Mouse (Mus musculus) heart, adult 9 months (tissue): ENCODE measurements around the gene Gm8660.
"Not testable (repeated sequence)": the region's sequence is repeated elsewhere in the genome, so short reads cannot be mapped to it uniquely, and the experiment has no call there.

Experiments used
- DNase-seq, 2 experiments: peaks; one replicate each; pipeline ENCODE4 v3.0.0; 2022; ENCODE audit warnings: low spot score in 2 of 2

Gene Gm8660

GRCm38 (mm10) chr7:22370939-22371338 lies at the start of gene Gm8660:
Gm8660 (minus strand) TSS chr7:22371039.
- DNase-seq = not testable (repeated sequence)

GRCm38 (mm10) chr7:22413283-22413682 lies 42.4 kb upstream of the Gm8660 start, which contains the start of gene Vmn1r148:
Vmn1r148 (plus strand) TSS chr7:22413583.
- DNase-seq = not testable (repeated sequence)

- DNase-seq = not testable (repeated sequence)
Measured at GRCm38 (mm10) chr7:22329617-22330016, 41.2 kb downstream of the Gm8660 start, which contains the start of gene Gm4187. Gm4187 (minus strand) TSS chr7:22329717.
